Mouse (Mus musculus) brain, embryonic 14.5 days (tissue): ENCODE data around the gene Cxcl17.

Experiments used
- CTCF ChIP-seq: fragments of 200-500 bp; IDR thresholded peaks from 2 replicates; pipeline ENCODE4 v1.5.1; 2012; ENCODE audit warnings: inconsistent platforms, mild to moderate bottlenecking, moderate library complexity, borderline replicate concordance; ENCODE audit not compliant: insufficient read depth, insufficient read length; ENCODE audit errors: extremely low read depth
- POLR2A ChIP-seq: fragments of 200-500 bp; IDR thresholded peaks from 2 replicates; pipeline ENCODE4 v1.6.1; 2012; ENCODE audit warnings: mild to moderate bottlenecking, inconsistent platforms, borderline replicate concordance; ENCODE audit not compliant: poor library complexity, insufficient read depth, insufficient read length, severe bottlenecking; ENCODE audit errors: extremely low read depth

DNA sequence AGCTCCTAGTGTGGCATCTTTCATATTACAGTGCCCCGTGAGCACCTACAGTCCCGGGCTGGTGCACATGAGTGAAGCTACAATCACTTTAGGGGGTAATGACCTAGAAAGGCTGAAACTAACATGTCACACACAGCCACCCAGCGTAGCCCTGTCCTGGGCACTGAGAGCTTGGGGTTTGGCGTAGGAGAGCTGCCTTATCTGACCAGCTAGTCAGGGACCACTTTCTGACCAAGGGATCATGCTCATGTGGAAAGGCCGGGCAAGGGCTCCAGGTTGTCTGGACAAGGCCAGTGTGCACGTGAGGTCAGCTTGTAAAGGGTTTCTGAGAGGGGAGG is 28.1 kb upstream of the Cxcl17 start:
- TF ChIP-seq POLR2A (no peak), CTCF (no peak)
